Mouse (Mus musculus) mature B cell (primary cell): ENCODE measurements around the gene Olfr1358.
"Not testable (repeated sequence)": the region's sequence is repeated elsewhere in the genome, so short reads cannot be mapped to it uniquely, and the experiment has no call there.

Experiments used
- in situ Hi-C: fragments of 300-500 bp; cut with MboI; formaldehyde crosslinking; loops from 2 replicates; pipeline ENCODE4 v1.14.3; 2019

The Olfr1358 gene

GRCm38 (mm10) chr10:78517128-78517527, at the start of gene Olfr1358:
Gene Olfr1358, plus strand, starts transcription at chr10:78517428.
- in situ Hi-C loops, result no loop called here

- in situ Hi-C loops, result no loop called here
Measured at GRCm38 (mm10) chr10:78467761-78468310, 49.4 kb upstream of the Olfr1358 start.

- in situ Hi-C loops, result no loop called here
Measured at GRCm38 (mm10) chr10:78470582-78471313, 46.5 kb upstream of the Olfr1358 start.

GRCm38 (mm10) chr10:78472046-78472445, 45.2 kb upstream of the Olfr1358 start:
- in situ Hi-C loops, result no loop called here

- in situ Hi-C loops, result no loop called here
Measured at GRCm38 (mm10) chr10:78473434-78473833, 43.8 kb upstream of the Olfr1358 start.

GRCm38 (mm10) chr10:78474759-78475158, 42.5 kb upstream of the Olfr1358 start:
- in situ Hi-C loops, result no loop called here

GRCm38 (mm10) chr10:78476821-78477220, 40.4 kb upstream of the Olfr1358 start:
- in situ Hi-C loops, result no loop called here

GRCm38 (mm10) chr10:78480954-78481927, 36.0 kb upstream of the Olfr1358 start:
- in situ Hi-C loops, result no loop called here

- in situ Hi-C loops, result no loop called here
Measured at GRCm38 (mm10) chr10:78481928-78482499, 35.2 kb upstream of the Olfr1358 start.

- in situ Hi-C loops, result not testable (repeated sequence)
Measured at GRCm38 (mm10) chr10:78485369-78485768, 31.9 kb upstream of the Olfr1358 start.

GRCm38 (mm10) chr10:78486871-78487270, 30.4 kb upstream of the Olfr1358 start:
- in situ Hi-C loops, result no loop called here

- in situ Hi-C loops, result no loop called here
Measured at GRCm38 (mm10) chr10:78487431-78488086, 29.7 kb upstream of the Olfr1358 start.

GRCm38 (mm10) chr10:78502986-78503733, 14.1 kb upstream of the Olfr1358 start:
- in situ Hi-C loops, result no loop called here

GRCm38 (mm10) chr10:78519792-78520191, 2.6 kb downstream of the Olfr1358 start:
- in situ Hi-C loops, result no loop called here

GRCm38 (mm10) chr10:78520260-78521005, 3.2 kb downstream of the Olfr1358 start:
- in situ Hi-C loops, result no loop called here

GRCm38 (mm10) chr10:78525071-78525470, 7.8 kb downstream of the Olfr1358 start:
- in situ Hi-C loops, result not testable (repeated sequence)

- in situ Hi-C loops, result no loop called here
Measured at GRCm38 (mm10) chr10:78525511-78525910, 8.3 kb downstream of the Olfr1358 start.

GRCm38 (mm10) chr10:78540943-78541342, 23.7 kb downstream of the Olfr1358 start:
- in situ Hi-C loops, result no loop called here

- in situ Hi-C loops, result no loop called here
Measured at GRCm38 (mm10) chr10:78565070-78565469, 47.8 kb downstream of the Olfr1358 start.

- in situ Hi-C loops, result no loop called here
Measured at GRCm38 (mm10) chr10:78569191-78569590, 52.0 kb downstream of the Olfr1358 start.
